Mouse (Mus musculus) cortical plate, adult 2 months (tissue): ENCODE results near the gene Mrps23. TPM values are rescaled to one million over a fixed set of nuclear protein-coding genes. Genes with fewer than 3 reads are reported as not detected.

Source experiments
- H3K27ac ChIP-seq: fragments of 200-500 bp; 2 replicates; pipeline ENCODE4 v1.5.1; 2012; ENCODE audit warnings: low read length, control low read depth, inconsistent platforms; ENCODE audit not compliant: insufficient read depth
- H3K4me1 ChIP-seq: fragments of 200-500 bp; 2 replicates; pipeline ENCODE4 v1.6.1; 2011; ENCODE audit warnings: low read length; ENCODE audit not compliant: control insufficient read depth, insufficient read depth
- H3K4me3 ChIP-seq: fragments of 200-500 bp; 2 replicates; pipeline ENCODE4 v1.5.1; 2011; ENCODE audit warnings: mild to moderate bottlenecking, low read length, control low read depth; ENCODE audit not compliant: insufficient read depth
- CTCF ChIP-seq: fragments of 200-500 bp; IDR thresholded peaks from 2 replicates; pipeline ENCODE4 v1.5.1; 2011; ENCODE audit warnings: mild to moderate bottlenecking, control low read depth, low read length; ENCODE audit not compliant: insufficient read depth; ENCODE audit errors: extremely low read depth
- POLR2A ChIP-seq: fragments of 200-500 bp; IDR thresholded peaks from 2 replicates; pipeline ENCODE4 v1.6.1; 2011; ENCODE audit warnings: mild to moderate bottlenecking, low read length, control low read depth; ENCODE audit not compliant: insufficient read depth; ENCODE audit errors: extremely low read depth
- polyA plus RNA-seq: library from polyadenylated mRNA; depleted of rRNA; stranded (reverse); fragments of >200 nt; gene quantifications from 2 replicates; pipeline ENCODE4 v1.2.3, GENCODE M21; 2012

Gene Mrps23
- polyA plus RNA-seq, 1 experiment: 68.8 TPM

DNA sequence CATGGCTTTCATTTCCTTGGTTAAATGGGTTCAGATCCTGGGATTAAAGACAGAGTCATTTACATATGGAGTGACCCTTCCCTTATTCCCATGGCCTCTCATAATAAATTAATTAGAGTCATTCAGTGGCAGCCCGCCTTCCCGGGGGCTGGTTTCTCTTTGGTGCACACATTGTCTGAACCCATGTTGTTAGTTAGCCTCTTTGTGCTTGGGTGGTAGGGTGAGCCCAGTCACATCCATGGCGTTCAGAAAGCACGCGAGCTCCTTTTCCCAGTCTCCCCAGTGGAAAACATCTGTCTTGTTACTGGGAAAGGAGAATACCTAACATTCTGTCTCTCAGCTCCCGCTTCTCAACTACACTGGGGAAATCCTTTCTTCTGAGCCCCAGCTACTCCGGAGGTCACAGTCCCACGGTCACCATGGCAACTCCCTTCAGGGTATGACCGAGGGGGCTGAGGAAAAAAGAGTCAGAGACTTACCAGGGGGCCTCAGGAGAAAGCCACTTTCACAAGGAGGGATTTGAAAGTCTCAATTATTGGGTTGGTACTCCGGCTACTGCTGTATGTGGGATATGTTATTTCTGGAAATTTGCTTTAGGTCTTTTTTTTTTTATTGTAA, 36.7 kb downstream of the Mrps23 start:
- Histone ChIP-seq H3K4me3 (no peak overlapping the region), H3K4me1 (peaks cover 2% of the 10 kb centered on the region; the same call in 1 of the 2 replicates), H3K27ac (no peak overlapping the region)
- TF ChIP-seq CTCF (no peak), POLR2A (no peak)

DNA sequence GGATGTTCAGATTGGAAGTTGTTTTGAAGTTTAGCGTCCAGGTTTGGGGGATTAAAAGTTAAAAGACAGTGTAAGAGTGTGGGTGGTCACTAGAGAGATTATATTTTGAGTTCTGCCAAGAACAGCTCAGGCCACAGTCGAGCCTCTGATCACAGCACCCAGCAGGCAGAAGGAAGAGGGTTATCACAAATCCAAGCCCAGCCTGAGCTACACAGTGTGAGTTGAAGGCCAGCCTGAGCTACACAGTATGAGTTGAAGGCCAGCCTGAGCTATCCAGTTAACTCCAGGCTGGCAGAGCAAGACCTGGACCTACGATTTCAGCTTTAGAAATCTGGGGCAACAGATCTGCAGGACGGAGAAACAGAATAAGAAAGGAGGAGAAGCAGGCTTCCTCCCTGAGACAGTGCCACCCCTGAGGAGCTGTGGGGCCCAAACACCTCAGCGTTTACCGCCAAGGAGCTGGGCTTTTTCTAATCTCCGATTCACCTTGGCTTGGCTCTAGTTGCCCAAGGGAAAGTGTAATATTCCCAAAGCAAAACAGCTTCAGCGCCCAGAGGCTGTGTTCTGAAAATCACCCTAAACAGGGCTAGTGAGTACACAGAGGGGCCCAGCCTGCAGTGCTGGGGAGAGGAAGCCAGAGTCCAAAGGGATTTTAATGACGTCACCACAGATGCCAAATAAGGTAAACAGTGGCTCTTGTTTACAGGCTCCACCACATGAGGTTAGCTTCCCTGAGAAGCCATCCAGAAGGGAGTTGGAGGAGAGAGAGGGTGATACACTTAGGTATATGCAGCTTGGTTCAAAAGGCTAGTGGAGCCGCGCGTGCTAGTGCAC, 37.5 kb downstream of the Mrps23 start:
- Histone ChIP-seq H3K27ac (no peak overlapping the region), H3K4me3 (no peak overlapping the region)
- TF ChIP-seq POLR2A (no peak), CTCF (no peak)

DNA sequence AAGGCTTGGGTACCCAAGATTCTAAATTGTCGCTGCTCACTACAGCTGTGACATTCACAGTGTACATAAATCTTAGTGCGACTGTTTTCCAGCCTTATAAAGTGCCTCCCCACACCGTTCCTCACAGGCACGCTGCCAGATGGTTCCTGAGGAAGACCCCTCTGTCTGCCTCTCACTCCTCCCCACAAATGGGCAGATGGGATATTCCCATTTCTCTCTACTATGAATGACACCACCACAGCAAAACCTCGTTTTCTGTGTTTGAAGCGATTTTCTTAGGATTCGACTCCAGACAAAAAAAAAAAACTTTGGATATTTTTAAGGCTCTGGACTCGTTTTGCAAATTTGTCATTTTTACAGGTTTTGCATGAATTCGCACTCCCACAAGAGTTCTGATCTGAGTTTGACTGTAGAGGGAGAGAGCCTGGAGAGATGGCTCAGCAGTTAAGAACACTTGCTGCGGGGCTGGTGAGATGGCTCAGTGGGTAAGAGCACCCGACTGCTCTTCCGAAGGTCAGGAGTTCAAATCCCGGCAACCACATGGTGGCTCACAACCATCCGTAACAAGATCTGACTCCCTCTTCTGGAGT, 41.5 kb downstream of the Mrps23 start:
- Histone ChIP-seq H3K4me3 (no peak overlapping the region), H3K4me1 (peaks cover 2% of the 10 kb centered on the region; the same call in 1 of the 2 replicates), H3K27ac (no peak overlapping the region)
- TF ChIP-seq CTCF (no peak), POLR2A (no peak)

More for the DNA sequence above, 37.5 kb downstream of the Mrps23 start:
- peaks cover 2% of the 10 kb centered on the region; the same call in 1 of the 2 replicates for H3K4me1 ChIP-seq

DNA sequence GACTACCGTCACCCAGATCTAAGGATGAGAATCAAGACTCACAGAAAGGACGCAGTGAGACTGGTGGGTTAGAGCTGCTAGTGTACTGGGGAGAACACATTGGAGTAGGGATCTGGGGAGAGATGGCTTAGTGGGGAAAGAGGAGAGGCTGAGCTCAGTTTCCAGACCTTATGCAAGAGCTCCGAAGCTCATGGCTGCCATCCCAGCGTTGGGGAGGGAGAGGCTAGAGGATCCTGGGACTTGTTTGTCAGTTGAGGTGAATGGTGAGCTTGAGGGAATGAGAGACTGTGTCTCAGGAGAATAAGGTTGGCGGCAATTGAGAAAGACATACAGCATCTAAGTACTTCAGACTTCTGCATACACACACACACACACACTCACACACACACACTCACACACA, 44.4 kb downstream of the Mrps23 start:
- Histone ChIP-seq H3K4me3 (no peak overlapping the region), H3K4me1 (peaks cover 2% of the 10 kb centered on the region; the same call in 1 of the 2 replicates), H3K27ac (no peak overlapping the region)
- TF ChIP-seq POLR2A (no peak), CTCF (no peak)

DNA sequence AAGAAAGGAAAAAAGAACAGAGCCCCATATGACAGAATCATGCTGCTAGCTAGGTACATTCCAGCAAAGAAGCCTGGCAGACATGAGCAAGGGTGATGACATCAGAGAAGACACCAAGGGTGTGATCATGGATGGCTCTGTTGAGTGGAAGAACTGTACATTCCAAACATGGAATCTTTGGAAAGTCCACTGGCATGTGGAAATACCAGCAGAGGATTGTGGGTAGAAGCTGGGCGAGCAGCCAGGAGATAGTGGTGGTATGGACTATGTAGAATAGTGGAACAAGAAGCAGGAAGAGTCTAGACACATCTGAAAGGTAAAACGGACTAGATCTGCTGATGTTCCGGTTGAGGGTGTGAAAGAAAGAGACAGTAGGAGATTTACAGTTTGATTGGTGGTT, 46.4 kb downstream of the Mrps23 start:
- Histone ChIP-seq H3K4me1 (peaks cover under 1% of the 10 kb centered on the region; the same call in 1 of the 2 replicates), H3K4me3 (no peak overlapping the region), H3K27ac (no peak overlapping the region)
- no peak for TF ChIP-seq CTCF
- no peak for TF ChIP-seq POLR2A

DNA sequence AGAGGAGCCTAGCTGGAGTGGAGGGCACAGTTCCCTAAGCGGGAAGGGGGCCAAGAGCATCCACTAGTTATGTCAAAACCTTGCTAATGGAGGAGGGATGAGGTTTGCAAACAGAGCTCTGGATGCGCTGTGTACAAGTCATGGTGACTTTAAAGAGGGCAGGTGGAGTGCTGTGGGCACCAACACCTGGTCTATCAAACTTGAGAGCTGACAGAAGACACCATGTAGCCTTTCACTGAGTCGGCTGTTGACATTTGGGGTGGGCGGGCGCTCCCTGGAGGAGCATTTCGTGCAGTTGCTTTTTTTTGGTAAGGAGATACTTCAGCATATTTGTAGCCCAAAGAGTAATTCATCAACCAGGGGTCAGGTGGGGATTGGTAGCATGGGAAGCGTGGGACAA, 47.1 kb downstream of the Mrps23 start:
- Histone ChIP-seq H3K4me1 (no peaks in the 10 kb centered on the region), H3K4me3 (no peak overlapping the region), H3K27ac (no peak overlapping the region)
- no peak for TF ChIP-seq POLR2A
- no peak for TF ChIP-seq CTCF

DNA sequence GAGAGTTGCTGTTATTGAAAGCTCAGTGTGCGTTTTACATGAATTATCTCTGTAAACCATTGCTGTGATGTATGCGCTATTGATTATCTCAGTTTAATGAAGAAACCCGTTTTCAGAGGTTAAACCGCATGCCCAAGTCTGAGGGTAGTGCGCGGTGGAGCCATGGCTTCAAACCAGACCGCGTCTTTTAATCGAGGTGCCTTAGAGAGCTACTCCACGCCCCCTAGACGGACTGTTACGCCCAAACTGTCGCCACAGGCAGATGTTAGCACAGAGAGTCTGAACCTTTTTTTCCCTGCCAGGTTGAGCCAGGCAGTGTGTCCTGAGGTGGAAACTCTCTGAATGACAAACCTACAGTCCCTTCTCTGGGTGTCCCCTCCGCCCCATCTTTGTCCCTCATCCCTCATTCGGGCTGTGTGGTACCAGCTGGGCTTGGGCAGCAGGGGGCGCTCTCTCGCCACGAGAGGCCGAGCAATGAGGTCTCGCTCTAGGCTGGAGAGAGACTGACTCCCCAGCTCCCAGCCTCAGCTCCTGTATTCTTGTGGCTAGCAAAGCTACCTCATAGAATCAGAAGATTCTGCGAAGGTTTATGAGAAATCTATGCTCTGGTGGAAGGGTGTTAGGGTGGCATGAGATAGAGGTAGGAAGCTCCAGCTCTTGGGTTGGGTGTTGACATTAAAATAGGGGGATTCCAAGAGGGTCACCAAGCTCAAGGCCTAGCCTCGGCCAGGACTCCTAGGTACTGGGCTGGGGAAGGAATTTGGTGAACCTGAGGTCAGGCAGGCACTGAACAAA, 48.0 kb downstream of the Mrps23 start:
- H3K4me3 ChIP-seq: no peak overlapping the region
- H3K27ac ChIP-seq: no peak overlapping the region
- TF ChIP-seq POLR2A (no peak), CTCF (peak; percentile 94)
- no peaks in the 10 kb centered on the region for H3K4me1 ChIP-seq

DNA sequence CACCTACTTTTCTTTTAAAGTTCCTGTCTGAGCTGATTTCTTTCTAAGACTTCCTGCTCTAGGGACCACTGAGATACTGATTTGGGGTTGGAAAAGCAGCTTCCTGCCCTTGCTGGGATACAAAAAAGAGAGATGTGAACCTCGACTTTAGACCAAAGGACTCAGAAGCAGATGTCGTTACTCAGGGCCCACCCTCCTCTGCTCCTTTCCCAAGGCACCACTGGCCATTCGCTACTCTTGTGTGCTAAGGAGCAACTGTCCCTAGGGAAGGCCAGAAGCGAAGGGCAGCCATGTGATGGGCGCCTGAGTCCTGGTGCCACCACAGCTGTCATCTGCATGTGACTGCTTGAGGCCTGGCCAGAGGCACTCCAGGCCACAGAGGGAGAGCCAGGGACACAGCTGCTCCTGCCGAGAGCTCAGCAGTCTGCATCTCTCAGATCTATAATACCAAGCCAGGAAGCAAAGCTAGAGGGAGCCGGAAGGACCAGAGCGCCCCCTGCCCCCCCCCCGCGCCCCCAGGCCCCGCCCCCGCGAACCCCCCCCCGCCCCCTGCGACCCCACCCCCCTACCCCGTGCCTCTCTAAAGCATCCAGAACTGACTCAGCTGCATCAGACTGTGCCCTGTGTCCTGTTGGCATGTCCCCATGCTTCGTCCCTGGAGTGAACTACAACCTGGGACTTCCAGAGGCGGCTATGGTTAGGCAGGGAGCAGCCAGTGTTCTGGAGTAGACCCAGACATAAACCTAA, 48.8 kb downstream of the Mrps23 start:
- H3K4me3 ChIP-seq: no peak overlapping the region
- H3K4me1 ChIP-seq: no peaks in the 10 kb centered on the region
- TF ChIP-seq CTCF (no peak), POLR2A (no peak)
- no peak overlapping the region for H3K27ac ChIP-seq
